Mouse (Mus musculus): ENCODE data around the gene Oip5. TPM values are rescaled to one million over a fixed set of nuclear protein-coding genes. Genes with fewer than 3 reads are reported as not detected.
A peak's percentile ranks its signal among the peaks of the same experiment; 100 is the strongest.

Oip5 gene
- polyA plus RNA-seq, 1 experiment: 0.38 TPM

GRCm38 (mm10) chr2:119601027-119601426, 17.2 kb downstream of the Oip5 start:
- 81% methylated on average over 4 of the region's 4 CpGs for WGBS

GRCm38 (mm10) chr2:119596781-119597330, 21.4 kb downstream of the Oip5 start:
- DNase-seq: peak; percentile 49
- TF ChIP-seq CTCF (conservative IDR thresholded peaks at IDR 0.05; ENCODE audit: insufficient read depth, insufficient read length, low read depth, low read length) (no peak), POLR2A (IDR thresholded peaks at IDR 0.05; ENCODE audit: low read depth, low read length) (no peak)
- Histone ChIP-seq H3K27me3 (replicated peaks; ENCODE audit: control insufficient read depth, insufficient read depth, low read length) (no peaks in the 10 kb centered on the region), H3K4me3 (ENCODE audit: insufficient read depth, low read depth, low read length) (no peak overlapping the region), H3K4me1 (ENCODE audit: control insufficient read depth, insufficient read depth, low read length) (peaks cover 16% of the 10 kb centered on the region), H3K27ac (ENCODE audit: insufficient read depth, low read depth, low read length) (no peak overlapping the region), H3K36me3 (ENCODE audit: control insufficient read depth, insufficient read depth, low read length) (peaks cover 7% of the 10 kb centered on the region; the same call in 1 of the 2 replicates)
- 55% methylated on average over 8 of the region's 8 CpGs for WGBS

More at GRCm38 (mm10) chr2:119601027-119601426, 17.2 kb downstream of the Oip5 start:
- Histone ChIP-seq H3K36me3 (ENCODE audit: control insufficient read depth, insufficient read depth, low read length) (peaks cover 13% of the 10 kb centered on the region; the same call in 1 of the 2 replicates), H3K27me3 (replicated peaks; ENCODE audit: control insufficient read depth, insufficient read depth, low read length) (no peaks in the 10 kb centered on the region), H3K4me3 (ENCODE audit: insufficient read depth, low read depth, low read length) (no peak overlapping the region), H3K27ac (ENCODE audit: insufficient read depth, low read depth, low read length) (no peak overlapping the region), H3K4me1 (ENCODE audit: control insufficient read depth, insufficient read depth, low read length) (peaks cover 12% of the 10 kb centered on the region)
- TF ChIP-seq POLR2A (IDR thresholded peaks at IDR 0.05; ENCODE audit: low read depth, low read length) (no peak), CTCF (conservative IDR thresholded peaks at IDR 0.05; ENCODE audit: insufficient read depth, insufficient read length, low read depth, low read length) (no peak)
- no peak for DNase-seq

GRCm38 (mm10) chr2:119595308-119595707, 23.0 kb downstream of the Oip5 start:
- WGBS: 11% methylated on average over 4 of the region's 4 CpGs
- DNase-seq: no peak
- H3K4me3 ChIP-seq (ENCODE audit: insufficient read depth, low read depth, low read length): peak overlapping the region; percentile 82
- TF ChIP-seq CTCF (conservative IDR thresholded peaks at IDR 0.05; ENCODE audit: insufficient read depth, insufficient read length, low read depth, low read length) (no peak), POLR2A (IDR thresholded peaks at IDR 0.05; ENCODE audit: low read depth, low read length) (no peak)
- peaks cover 10% of the 10 kb centered on the region for H3K4me1 ChIP-seq (ENCODE audit: control insufficient read depth, insufficient read depth, low read length)
- H3K27ac ChIP-seq (ENCODE audit: insufficient read depth, low read depth, low read length): peak overlapping the region; percentile 58
- H3K36me3 ChIP-seq (ENCODE audit: control insufficient read depth, insufficient read depth, low read length): peaks cover 4% of the 10 kb centered on the region; the same call in 1 of the 2 replicates
- no peaks in the 10 kb centered on the region for H3K27me3 ChIP-seq (replicated peaks; ENCODE audit: control insufficient read depth, insufficient read depth, low read length)

GRCm38 (mm10) chr2:119594113-119594981, 23.9 kb downstream of the Oip5 start:
- peaks cover 2% of the 10 kb centered on the region; the same call in 1 of the 2 replicates for H3K36me3 ChIP-seq (ENCODE audit: control insufficient read depth, insufficient read depth, low read length)
- TF ChIP-seq CTCF (conservative IDR thresholded peaks at IDR 0.05; ENCODE audit: insufficient read depth, insufficient read length, low read depth, low read length): no peak
- peak; percentile 77 for TF ChIP-seq POLR2A (IDR thresholded peaks at IDR 0.05; ENCODE audit: low read depth, low read length)
- peak overlapping the region; percentile 82 for H3K4me3 ChIP-seq (ENCODE audit: insufficient read depth, low read depth, low read length)
- H3K4me1 ChIP-seq (ENCODE audit: control insufficient read depth, insufficient read depth, low read length): peaks cover 10% of the 10 kb centered on the region
- no peaks in the 10 kb centered on the region for H3K27me3 ChIP-seq (replicated peaks; ENCODE audit: control insufficient read depth, insufficient read depth, low read length)
- peak overlapping the region; percentile 97 for H3K27ac ChIP-seq (ENCODE audit: insufficient read depth, low read depth, low read length)
- peak; percentile 99 for DNase-seq
- under 1% methylated on average over 61 of the region's 61 CpGs for WGBS

GRCm38 (mm10) chr2:119593765-119594112, 24.5 kb downstream of the Oip5 start:
- DNase-seq: no peak
- Histone ChIP-seq H3K4me1 (ENCODE audit: control insufficient read depth, insufficient read depth, low read length) (peaks cover 10% of the 10 kb centered on the region), H3K27ac (ENCODE audit: insufficient read depth, low read depth, low read length) (peak overlapping the region; percentile 97), H3K27me3 (replicated peaks; ENCODE audit: control insufficient read depth, insufficient read depth, low read length) (no peaks in the 10 kb centered on the region), H3K4me3 (ENCODE audit: insufficient read depth, low read depth, low read length) (no peak overlapping the region), H3K36me3 (ENCODE audit: control insufficient read depth, insufficient read depth, low read length) (peaks cover 2% of the 10 kb centered on the region; the same call in 1 of the 2 replicates)
- 6% methylated on average over 7 of the region's 7 CpGs for WGBS
- TF ChIP-seq CTCF (conservative IDR thresholded peaks at IDR 0.05; ENCODE audit: insufficient read depth, insufficient read length, low read depth, low read length) (no peak), POLR2A (IDR thresholded peaks at IDR 0.05; ENCODE audit: low read depth, low read length) (no peak)

GRCm38 (mm10) chr2:119591247-119591646, 27.0 kb downstream of the Oip5 start:
- no peaks in the 10 kb centered on the region for H3K36me3 ChIP-seq (ENCODE audit: control insufficient read depth, insufficient read depth, low read length)
- no peak overlapping the region for H3K4me3 ChIP-seq (ENCODE audit: insufficient read depth, low read depth, low read length)
- no peaks in the 10 kb centered on the region for H3K27me3 ChIP-seq (replicated peaks; ENCODE audit: control insufficient read depth, insufficient read depth, low read length)
- TF ChIP-seq POLR2A (IDR thresholded peaks at IDR 0.05; ENCODE audit: low read depth, low read length) (no peak), CTCF (conservative IDR thresholded peaks at IDR 0.05; ENCODE audit: insufficient read depth, insufficient read length, low read depth, low read length) (peak; percentile 27; the same call in 1 of the 2 replicates)
- peaks cover 9% of the 10 kb centered on the region for H3K4me1 ChIP-seq (ENCODE audit: control insufficient read depth, insufficient read depth, low read length)
- 89% methylated on average over 3 of the region's 3 CpGs for WGBS
- no peak overlapping the region for H3K27ac ChIP-seq (ENCODE audit: insufficient read depth, low read depth, low read length)
- no peak for DNase-seq

- TF ChIP-seq POLR2A (IDR thresholded peaks at IDR 0.05; ENCODE audit: low read depth, low read length) (no peak), CTCF (conservative IDR thresholded peaks at IDR 0.05; ENCODE audit: insufficient read depth, insufficient read length, low read depth, low read length) (peak; percentile 91)
- H3K36me3 ChIP-seq (ENCODE audit: control insufficient read depth, insufficient read depth, low read length): no peaks in the 10 kb centered on the region
- H3K27me3 ChIP-seq (replicated peaks; ENCODE audit: control insufficient read depth, insufficient read depth, low read length): no peaks in the 10 kb centered on the region
- DNase-seq: peak; percentile 78
- H3K27ac ChIP-seq (ENCODE audit: insufficient read depth, low read depth, low read length): no peak overlapping the region
- WGBS: 19% methylated on average over 4 of the region's 4 CpGs
- H3K4me3 ChIP-seq (ENCODE audit: insufficient read depth, low read depth, low read length): no peak overlapping the region
- no peaks in the 10 kb centered on the region for H3K4me1 ChIP-seq (ENCODE audit: control insufficient read depth, insufficient read depth, low read length)
Observed at GRCm38 (mm10) chr2:119587383-119587782, 30.9 kb downstream of the Oip5 start.
